Mouse (Mus musculus): Measurements from ENCODE around the gene Gpnmb. TPM values are rescaled to one million over a fixed set of nuclear protein-coding genes. Genes with fewer than 3 reads are reported as not detected.

Gene Gpnmb
- polyA plus RNA-seq (2016; fragmentation: Nextera tagmentation; extraction: Ambion mirVana), result 1.1 and 2.5 TPM in 2 replicates

DNA sequence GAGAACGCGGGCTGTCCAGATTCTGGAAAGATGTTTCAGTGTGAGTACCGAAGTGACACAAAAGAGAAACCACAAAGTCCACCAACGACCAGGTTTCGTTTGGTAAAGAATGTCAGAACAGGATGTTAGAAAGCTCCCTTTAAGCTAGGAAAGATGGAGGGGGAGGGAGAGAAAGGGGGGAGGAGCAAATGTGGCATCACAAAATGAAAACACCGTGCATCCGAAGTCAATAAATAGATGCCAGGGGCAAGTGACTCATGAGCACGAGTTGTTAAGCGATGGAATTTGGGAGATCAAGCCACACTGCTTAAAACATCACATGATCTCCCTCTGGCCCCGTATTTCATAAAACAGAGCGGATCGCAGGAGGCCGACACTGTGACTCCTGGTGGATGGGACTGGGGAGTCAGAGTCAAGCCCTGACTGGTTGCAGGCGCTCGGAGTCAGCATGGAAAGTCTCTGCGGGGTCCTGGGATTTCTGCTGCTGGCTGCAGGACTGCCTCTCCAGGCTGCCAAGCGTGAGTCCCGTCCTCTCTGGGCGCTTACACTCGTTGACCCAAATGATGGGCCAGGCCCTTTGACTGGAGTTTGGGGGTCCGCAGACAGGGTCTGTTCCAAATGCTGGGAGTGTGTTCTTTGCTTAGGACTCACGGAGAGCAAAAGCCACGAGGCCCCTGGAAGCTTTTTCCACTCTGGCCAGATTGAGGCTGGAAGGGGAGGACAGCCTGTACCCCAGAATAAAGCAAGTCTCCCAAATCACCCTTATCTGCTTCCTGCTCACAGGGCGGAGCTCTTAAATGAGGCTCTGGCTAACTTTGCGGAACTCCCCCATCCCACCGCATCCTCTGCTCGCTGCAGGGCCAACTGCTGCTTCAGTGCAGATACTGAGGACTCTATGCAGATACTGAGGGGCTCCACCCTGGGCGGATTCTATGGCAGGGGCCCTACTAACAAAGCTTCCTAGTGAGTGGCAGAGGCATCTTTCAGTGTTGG, at the start of gene Gpnmb:
TSS of gene Gpnmb (plus strand) at position 272 of the 993 bp plus-strand sequence.
- Histone ChIP-seq H3K27ac (0 out of 2 replicates have a peak within 1 kb of the TSS, but pooled peaks have one; percentile 40), H3K27me3 (ENCODE audit: poor library complexity, severe bottlenecking) (peaks cover 33% of the 10 kb centered on the region), H3K9me3 (no peaks in the 10 kb centered on the region), H3K36me3 (replicated peaks) (no peaks in the 10 kb centered on the region), H3K4me3 (peak within 1 kb of the TSS; percentile 14), H3K4me1 (peaks cover 32% of the 10 kb centered on the region)
- no peak for DNase-seq (ENCODE audit: extremely low spot score, low spot score)
- WGBS, result 43% methylated on average over 28 of the region's 28 CpGs

DNA sequence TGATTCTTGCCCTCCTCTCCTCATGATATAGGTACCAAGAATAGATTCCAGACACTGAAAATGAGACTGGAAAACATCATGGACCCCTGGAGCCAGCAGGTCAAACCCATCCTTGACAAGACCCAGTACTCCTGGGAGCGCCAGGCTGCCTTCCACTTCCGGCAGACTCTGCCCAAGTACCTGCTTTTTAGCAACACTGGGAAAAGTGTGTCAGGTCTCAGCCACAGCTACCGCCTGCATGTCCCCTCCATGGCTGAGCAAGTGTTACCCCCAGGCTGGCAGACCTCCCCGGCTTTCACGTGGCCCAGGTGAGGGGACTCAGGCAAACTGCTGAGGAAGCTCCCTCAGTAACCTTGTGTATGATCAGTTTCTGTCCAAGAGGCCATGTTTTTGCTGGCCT, 46.4 kb upstream of the Gpnmb start:
- Histone ChIP-seq H3K27me3 (ENCODE audit: poor library complexity, severe bottlenecking) (no peaks in the 10 kb centered on the region), H3K36me3 (replicated peaks) (no peaks in the 10 kb centered on the region), H3K9me3 (no peaks in the 10 kb centered on the region), H3K27ac (no peak overlapping the region), H3K4me1 (no peaks in the 10 kb centered on the region), H3K4me3 (no peak overlapping the region)
- DNase-seq (ENCODE audit: extremely low spot score, low spot score), result no peak
- 93% methylated on average over 5 of the region's 5 CpGs for whole genome bisulfite sequencing

DNA sequence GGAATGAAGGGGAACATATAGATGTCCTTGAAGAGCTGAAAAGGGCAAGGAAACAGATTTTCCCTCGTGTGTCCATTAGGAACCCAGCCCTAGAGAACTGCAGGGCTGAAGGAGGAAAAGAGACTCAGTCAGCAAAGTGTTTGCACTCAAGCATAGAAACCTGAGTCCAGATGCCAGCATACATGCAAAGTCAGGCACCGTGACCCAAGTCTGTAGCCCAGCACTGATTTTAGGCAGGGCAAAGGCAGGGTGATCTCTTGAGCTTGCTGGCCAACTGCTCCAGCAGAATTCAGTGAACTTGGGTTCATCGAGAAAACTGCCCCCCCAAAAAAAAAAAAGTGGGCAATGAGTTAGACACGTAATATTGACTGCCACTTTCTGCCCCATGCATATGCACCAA, 44.4 kb upstream of the Gpnmb start:
- Histone ChIP-seq H3K27ac (no peak overlapping the region), H3K4me3 (no peak overlapping the region), H3K36me3 (replicated peaks) (no peaks in the 10 kb centered on the region), H3K4me1 (no peaks in the 10 kb centered on the region), H3K9me3 (no peaks in the 10 kb centered on the region), H3K27me3 (ENCODE audit: poor library complexity, severe bottlenecking) (no peaks in the 10 kb centered on the region)
- WGBS, result 81% methylated on average over 4 of the region's 4 CpGs
- DNase-seq (ENCODE audit: extremely low spot score, low spot score), result no peak

DNA sequence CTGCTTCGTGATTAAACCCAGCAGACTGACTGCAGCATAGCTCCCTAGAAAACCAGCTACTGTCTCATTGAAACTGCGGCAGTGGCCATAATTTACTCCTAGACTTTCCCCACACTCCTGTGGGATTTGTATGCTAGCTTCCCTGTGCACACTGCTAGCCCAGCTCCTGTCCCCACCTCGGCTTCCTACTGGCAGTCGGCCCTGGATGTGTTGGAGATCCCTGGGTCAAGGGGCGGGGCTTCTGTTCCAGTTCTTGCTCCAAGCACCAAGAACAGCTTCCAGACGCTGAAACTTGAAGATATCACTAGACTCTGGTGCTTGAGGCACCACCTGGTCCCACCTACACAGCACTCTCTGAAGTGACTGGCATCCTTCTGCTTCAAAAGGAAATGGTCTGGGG, 38.2 kb upstream of the Gpnmb start:
- WGBS, result 65% methylated on average over 6 of the region's 6 CpGs
- Histone ChIP-seq H3K4me1 (no peaks in the 10 kb centered on the region), H3K9me3 (no peaks in the 10 kb centered on the region), H3K4me3 (no peak overlapping the region), H3K36me3 (replicated peaks) (no peaks in the 10 kb centered on the region), H3K27ac (no peak overlapping the region), H3K27me3 (ENCODE audit: poor library complexity, severe bottlenecking) (no peaks in the 10 kb centered on the region)
- DNase-seq (ENCODE audit: extremely low spot score, low spot score), result no peak

DNA sequence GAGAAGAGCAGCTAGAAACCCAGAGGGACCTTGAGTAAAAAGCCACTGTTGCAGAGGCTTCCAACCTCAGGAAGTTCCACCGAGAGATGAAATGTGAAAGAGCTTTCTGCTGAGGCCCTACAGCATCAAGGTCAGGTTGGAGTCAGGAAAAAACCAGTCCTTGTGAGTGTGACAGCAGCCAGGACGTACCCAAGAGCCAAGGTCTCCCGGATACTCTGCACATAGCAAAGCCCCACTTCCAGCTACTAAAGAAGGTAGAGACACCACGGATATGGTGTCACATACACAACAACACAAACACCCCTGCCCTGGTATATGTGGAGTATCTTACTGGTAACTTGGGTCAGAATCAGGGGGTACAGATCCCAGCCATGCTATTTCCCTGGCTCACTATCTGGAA, 37.5 kb upstream of the Gpnmb start:
- Histone ChIP-seq H3K27ac (no peak overlapping the region), H3K4me1 (no peaks in the 10 kb centered on the region), H3K36me3 (replicated peaks) (no peaks in the 10 kb centered on the region), H3K4me3 (no peak overlapping the region), H3K9me3 (no peaks in the 10 kb centered on the region), H3K27me3 (ENCODE audit: poor library complexity, severe bottlenecking) (no peaks in the 10 kb centered on the region)
- 88% methylated on average over 4 of the region's 4 CpGs for WGBS
- no peak for DNase-seq (ENCODE audit: extremely low spot score, low spot score)

DNA sequence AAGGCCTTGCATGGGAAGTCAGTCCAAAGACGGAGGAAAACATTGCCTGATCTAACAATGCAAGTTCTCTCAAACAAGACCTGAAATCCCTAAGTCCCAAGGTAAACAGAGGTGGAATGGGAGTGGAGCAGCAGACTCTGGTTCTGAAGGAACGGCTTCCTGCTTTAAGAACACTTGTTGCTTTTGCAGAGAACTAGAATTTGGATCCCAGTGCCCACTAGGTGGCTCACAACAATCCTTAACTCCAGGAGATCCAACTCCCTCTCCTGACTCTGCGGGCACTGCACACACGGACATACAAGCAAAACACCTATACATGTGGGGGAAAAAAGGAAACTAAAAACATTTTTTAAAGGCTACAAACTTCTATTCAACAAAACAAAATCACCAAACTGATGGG, 33.0 kb upstream of the Gpnmb start:
- WGBS, result 54% methylated on average over 4 of the region's 4 CpGs
- no peak for DNase-seq (ENCODE audit: extremely low spot score, low spot score)
- Histone ChIP-seq H3K4me1 (peaks cover 3% of the 10 kb centered on the region), H3K9me3 (no peaks in the 10 kb centered on the region), H3K27me3 (ENCODE audit: poor library complexity, severe bottlenecking) (no peaks in the 10 kb centered on the region), H3K36me3 (replicated peaks) (no peaks in the 10 kb centered on the region), H3K4me3 (no peak overlapping the region), H3K27ac (no peak overlapping the region)

DNA sequence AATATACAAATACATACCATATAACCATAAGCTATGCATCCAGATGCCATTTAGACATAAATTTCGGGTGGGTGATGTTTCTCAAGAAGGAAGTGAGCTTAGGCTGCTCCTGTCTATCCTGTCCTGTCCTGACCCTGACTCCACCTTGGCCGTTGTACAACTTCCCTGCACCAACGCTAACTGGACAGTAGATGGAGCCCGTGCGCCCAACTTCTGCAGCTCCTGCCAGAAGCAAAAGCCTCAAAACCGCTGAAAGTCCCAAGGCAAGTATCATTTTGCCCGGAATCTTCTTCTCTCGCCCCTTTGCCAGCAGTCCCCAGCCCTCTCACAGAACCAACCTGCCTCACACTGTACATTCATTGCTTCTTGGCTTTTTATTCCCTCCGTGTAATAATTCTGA, 28.4 kb upstream of the Gpnmb start:
- peaks cover 13% of the 10 kb centered on the region for H3K4me1 ChIP-seq
- no peaks in the 10 kb centered on the region for H3K27me3 ChIP-seq (ENCODE audit: poor library complexity, severe bottlenecking)
- 4% methylated on average over 9 of the region's 9 CpGs for whole genome bisulfite sequencing
- 0 out of 2 replicates have a peak, but pooled peaks cover 3% of the 10 kb centered on the region for H3K9me3 ChIP-seq
- H3K27ac ChIP-seq, result no peak overlapping the region
- H3K36me3 ChIP-seq (replicated peaks), result no peaks in the 10 kb centered on the region
- peak overlapping the region; percentile 42 for H3K4me3 ChIP-seq
- DNase-seq (ENCODE audit: extremely low spot score, low spot score), result peak; percentile 74

DNA sequence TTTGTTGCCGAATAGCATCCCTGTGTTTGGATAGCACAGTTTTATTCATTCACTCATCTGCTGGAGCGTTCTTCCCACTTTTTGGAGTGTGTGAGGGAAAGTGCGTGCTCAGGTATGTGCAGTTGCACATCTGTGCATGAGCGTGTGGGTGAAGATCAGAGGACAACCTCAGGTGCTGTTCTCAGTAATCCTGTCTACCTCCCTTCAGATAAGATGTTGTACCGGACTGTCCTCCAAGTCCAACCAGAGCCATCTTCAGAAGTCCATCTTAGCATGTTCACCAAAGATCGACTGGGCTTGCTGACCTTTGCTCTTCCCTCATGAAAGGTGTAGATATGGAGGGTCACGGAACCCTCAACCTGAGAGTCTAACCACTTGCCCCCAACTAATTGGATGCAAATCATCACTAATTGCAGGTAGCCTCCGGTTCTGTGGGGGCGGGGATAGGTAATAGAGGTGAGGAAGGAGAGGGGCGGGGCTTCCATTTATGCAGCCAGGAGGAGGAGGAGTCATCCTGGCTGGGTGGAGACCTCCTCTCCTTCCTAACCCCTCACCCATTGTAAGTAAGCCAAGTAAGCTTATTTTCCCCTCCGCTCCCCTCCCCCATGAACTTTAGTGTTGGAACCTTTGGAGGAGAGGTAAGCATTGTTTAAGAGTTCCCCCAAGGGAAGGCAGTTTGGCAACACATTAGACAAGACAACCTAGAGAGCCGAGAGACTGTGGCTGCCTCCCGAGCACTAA, 27.8 kb upstream of the Gpnmb start:
- WGBS, result 25% methylated on average over 13 of the region's 13 CpGs
- H3K27me3 ChIP-seq (ENCODE audit: poor library complexity, severe bottlenecking), result no peaks in the 10 kb centered on the region
- peak; percentile 23 for DNase-seq (ENCODE audit: extremely low spot score, low spot score)
- 0 out of 2 replicates have a peak, but pooled peaks cover 3% of the 10 kb centered on the region for H3K9me3 ChIP-seq
- H3K27ac ChIP-seq, result peak overlapping the region; percentile 65
- peaks cover 13% of the 10 kb centered on the region for H3K4me1 ChIP-seq
- H3K36me3 ChIP-seq (replicated peaks), result no peaks in the 10 kb centered on the region
- peak overlapping the region; percentile 42 for H3K4me3 ChIP-seq

DNA sequence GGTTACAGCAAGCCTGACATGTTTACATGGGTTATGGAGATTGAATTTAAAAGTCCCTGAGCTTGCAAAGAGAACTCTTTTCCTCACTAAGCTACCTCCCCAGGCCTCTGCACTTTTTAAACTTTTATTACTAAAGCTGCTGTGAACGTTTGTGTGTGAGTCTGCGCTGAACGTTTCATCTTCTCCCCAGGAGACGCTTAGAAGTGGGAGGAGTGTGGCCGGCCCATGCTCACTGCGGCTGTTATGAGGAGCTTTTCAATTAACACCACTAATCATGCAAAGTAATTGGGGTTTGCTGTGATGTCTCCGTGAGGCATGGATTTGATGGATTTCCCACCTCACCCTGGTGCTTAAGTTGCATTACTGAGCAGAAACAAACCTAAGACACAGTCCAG, 27.2 kb upstream of the Gpnmb start:
- DNase-seq (ENCODE audit: extremely low spot score, low spot score), result peak; percentile 35
- no peaks in the 10 kb centered on the region for H3K36me3 ChIP-seq (replicated peaks)
- H3K27me3 ChIP-seq (ENCODE audit: poor library complexity, severe bottlenecking), result no peaks in the 10 kb centered on the region
- peaks cover 13% of the 10 kb centered on the region for H3K4me1 ChIP-seq
- 0 out of 2 replicates have a peak, but pooled peaks cover 3% of the 10 kb centered on the region for H3K9me3 ChIP-seq
- 41% methylated on average over 7 of the region's 7 CpGs for WGBS
- H3K4me3 ChIP-seq, result peak overlapping the region; percentile 42; the same call in 1 of the 2 replicates
- H3K27ac ChIP-seq, result peak overlapping the region; percentile 65

DNA sequence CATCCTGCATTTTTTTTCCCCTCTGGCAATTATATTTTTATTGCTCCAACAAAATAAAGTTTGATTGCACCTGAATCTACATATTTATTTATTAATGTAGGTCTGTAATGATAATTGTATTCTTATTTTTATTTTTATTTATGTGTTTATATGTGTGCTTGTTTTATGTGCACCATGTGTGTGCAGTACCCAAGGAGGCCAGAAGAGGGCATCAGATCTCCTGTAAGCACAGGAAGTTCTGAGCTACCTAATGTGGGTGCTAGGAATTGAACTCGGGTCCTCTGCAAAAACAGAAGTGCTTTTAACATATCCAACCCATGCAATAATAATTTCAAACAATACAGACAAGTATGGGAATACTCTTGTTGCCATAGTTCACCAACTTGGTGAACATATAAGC, 26.7 kb upstream of the Gpnmb start:
- no peak for DNase-seq (ENCODE audit: extremely low spot score, low spot score)
- Histone ChIP-seq H3K4me1 (peaks cover 13% of the 10 kb centered on the region), H3K36me3 (replicated peaks) (no peaks in the 10 kb centered on the region), H3K27ac (no peak overlapping the region), H3K9me3 (0 out of 2 replicates have a peak, but pooled peaks cover 3% of the 10 kb centered on the region), H3K27me3 (ENCODE audit: poor library complexity, severe bottlenecking) (no peaks in the 10 kb centered on the region), H3K4me3 (no peak overlapping the region)
- 84% methylated on average over 1 of the region's 1 CpGs for WGBS

DNA sequence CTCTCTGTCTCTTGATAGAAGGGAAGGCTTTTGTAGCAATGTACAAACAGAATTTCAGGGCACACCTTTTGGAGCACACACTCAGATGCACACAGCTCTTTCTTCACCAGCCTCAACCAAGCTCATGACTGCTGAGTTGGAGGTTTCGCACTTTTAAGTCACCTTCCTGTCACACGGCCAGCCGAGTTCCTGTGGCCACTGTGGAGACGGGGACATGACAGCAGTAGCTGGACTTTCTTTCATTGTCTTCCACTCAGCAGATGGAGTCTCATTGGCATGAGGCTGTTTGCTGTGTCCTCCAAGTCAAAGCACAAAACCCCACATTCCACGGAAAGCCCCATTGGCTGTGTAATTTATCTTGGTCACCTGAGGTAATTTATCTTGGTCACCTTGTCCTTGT, 25.2 kb upstream of the Gpnmb start:
- WGBS, result 92% methylated on average over 5 of the region's 5 CpGs
- H3K9me3 ChIP-seq, result 0 out of 2 replicates have a peak, but pooled peaks cover 3% of the 10 kb centered on the region
- no peak overlapping the region for H3K27ac ChIP-seq
- no peaks in the 10 kb centered on the region for H3K36me3 ChIP-seq (replicated peaks)
- no peak for DNase-seq (ENCODE audit: extremely low spot score, low spot score)
- H3K4me1 ChIP-seq, result peaks cover 13% of the 10 kb centered on the region
- H3K27me3 ChIP-seq (ENCODE audit: poor library complexity, severe bottlenecking), result no peaks in the 10 kb centered on the region
- no peak overlapping the region for H3K4me3 ChIP-seq

DNA sequence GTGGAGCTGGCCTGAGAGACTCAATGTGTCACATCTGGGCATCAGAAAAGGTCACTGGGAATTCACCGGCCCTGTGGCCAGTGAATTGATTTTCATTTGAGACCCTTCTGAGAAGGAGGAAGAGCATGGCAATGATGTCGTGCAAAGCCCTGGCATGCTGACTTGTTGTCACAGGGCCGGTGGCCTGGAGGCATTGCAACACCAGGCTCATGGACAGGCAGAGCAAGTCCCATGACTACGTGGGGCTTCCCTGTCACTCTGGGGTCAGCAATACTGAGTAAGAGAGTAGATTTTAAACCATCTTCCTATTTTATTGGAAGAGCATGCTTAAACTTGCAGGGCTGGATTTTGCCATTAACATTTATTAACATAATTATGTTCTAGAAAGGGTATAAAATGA, 23.3 kb upstream of the Gpnmb start:
- Histone ChIP-seq H3K27ac (no peak overlapping the region), H3K27me3 (ENCODE audit: poor library complexity, severe bottlenecking) (no peaks in the 10 kb centered on the region), H3K4me1 (peaks cover 13% of the 10 kb centered on the region), H3K9me3 (0 out of 2 replicates have a peak, but pooled peaks cover 3% of the 10 kb centered on the region), H3K4me3 (no peak overlapping the region), H3K36me3 (replicated peaks) (no peaks in the 10 kb centered on the region)
- DNase-seq (ENCODE audit: extremely low spot score, low spot score), result no peak
- WGBS, result 78% methylated on average over 4 of the region's 4 CpGs

Data from forebrain, embryonic 10.5 days (tissue).